Mouse (Mus musculus) liver, embryonic 14.5 days (tissue): ENCODE data around the gene Plcxd2. TPM values are rescaled to one million over a fixed set of nuclear protein-coding genes. Genes with fewer than 3 reads are reported as not detected.

Experiments
- ATAC-seq: fragments of 200-750 bp; cut with Nextera tagmentation; 2 replicates; pipeline ENCODE4 v1.8.0; 2017; ENCODE audit warnings: moderate number of reproducible peaks, mild to moderate bottlenecking, moderate library complexity; ENCODE audit not compliant: insufficient read depth
- DNase-seq, 3 experiments: peaks; one replicate each; pipeline ENCODE4 v3.0.0-alpha.2; 2012 to 2013; ENCODE audit warnings: low read depth in 3 of 3, low spot score in 3 of 3
- H3K27ac ChIP-seq: fragments of 300-500 bp; sonication (generic); 2 replicates; pipeline ENCODE4 v1.5.1; 2014; ENCODE audit warnings: moderate library complexity, mild to moderate bottlenecking, control low read depth, inconsistent platforms
- H3K27me3 ChIP-seq: fragments of 300-500 bp; sonication (generic); 2 replicates; pipeline ENCODE4 v1.6.1; 2014; ENCODE audit warnings: mild to moderate bottlenecking, low read length, moderate library complexity; ENCODE audit not compliant: control insufficient read depth, insufficient read depth
- H3K36me3 ChIP-seq: fragments of 300-500 bp; sonication (generic); replicated peaks from 2 replicates; pipeline ENCODE4 v1.6.1; 2014; ENCODE audit warnings: low read depth; ENCODE audit not compliant: control insufficient read depth, insufficient read depth
- H3K4me1 ChIP-seq, 2 experiments: fragments of 200-500 bp in 1 of 2; fragments of 300-500 bp in 1 of 2; sonication (generic) in 1 of 2; replicated peaks; 2 replicates each; pipeline ENCODE4 v1.6.1; 2012 to 2014; ENCODE audit warnings: antibody characterized with exemption in 1 of 2, inconsistent platforms in 1 of 2, low read length in 1 of 2; ENCODE audit not compliant: control insufficient read depth in 2 of 2, insufficient read depth in 2 of 2
- H3K4me2 ChIP-seq: fragments of 300-500 bp; sonication (generic); 2 replicates; pipeline ENCODE4 v1.6.1; 2014; ENCODE audit warnings: low read depth, mild to moderate bottlenecking, control low read depth, moderate library complexity
- H3K4me3 ChIP-seq, 2 experiments: fragments of 200-500 bp in 1 of 2; fragments of 300-500 bp in 1 of 2; sonication (generic) in 1 of 2; 2 replicates each; pipeline ENCODE4 v1.5.1; 2012 to 2014; ENCODE audit warnings: low read depth in 2 of 2, low read length in 2 of 2, mild to moderate bottlenecking in 2 of 2, control low read depth in 1 of 2, inconsistent platforms in 1 of 2, moderate library complexity in 1 of 2; ENCODE audit not compliant: insufficient read depth in 1 of 2
- H3K9ac ChIP-seq: fragments of 300-500 bp; sonication (generic); replicated peaks from 2 replicates; pipeline ENCODE4 v1.6.1; 2014; ENCODE audit warnings: mild to moderate bottlenecking, control low read depth, moderate library complexity
- H3K9me3 ChIP-seq: fragments of 300-500 bp; sonication (generic); 2 replicates; pipeline ENCODE4 v1.6.1; 2016; ENCODE audit warnings: low read length, mixed read lengths; ENCODE audit not compliant: control insufficient read depth
- CTCF ChIP-seq: IDR thresholded peaks from 2 replicates; pipeline ENCODE4 v1.5.1; 2016; ENCODE audit warnings: antibody characterized with exemption, low read depth, control low read depth
- EP300 ChIP-seq: IDR thresholded peaks from 2 replicates; pipeline ENCODE4 v1.6.1; 2016; ENCODE audit warnings: antibody characterized with exemption, low read depth
- WGBS: fragments of 180-500 bp; shearing (Covaris S2); extraction: QIAGEN DNeasy Blood & Tissue Kit; methylation state at CpG from one replicate; pipeline ENCODE4 v1.1.7; 2014; ENCODE audit not compliant: insufficient replicate concordance; 5-methylcytosine and 5-hydroxymethylcytosine counted together
- polyA plus RNA-seq, 2 experiments: library from polyadenylated mRNA; depleted of rRNA in 1 of 2; stranded (reverse) in 1 of 2; unstranded in 1 of 2; fragments of >200 nt; fragmentation: Nextera tagmentation in 1 of 2; extraction: Ambion mirVana in 1 of 2; gene quantifications; 2 replicates each; pipeline versions ENCODE4 v1.2.1 to v1.2.3; 2012 to 2014

Plcxd2 gene
- polyA plus RNA-seq, 2 experiments = 1.6 to 1.9 TPM

- no peak overlapping the region for H3K27ac ChIP-seq
- no peak for ATAC-seq
- H3K4me3 ChIP-seq = no peak overlapping the region
- H3K9ac ChIP-seq = no peak overlapping the region
- TF ChIP-seq CTCF (peak; percentile 65), EP300 (no peak)
- H3K9me3 ChIP-seq = no peaks in the 10 kb centered on the region
- no peak overlapping the region for H3K4me2 ChIP-seq
- WGBS = 18% methylated on average over 5 of the region's 5 CpGs
- peak in 2 of 3 experiments; percentile 5 to 20 for DNase-seq
- H3K36me3 ChIP-seq = no peaks in the 10 kb centered on the region
- H3K4me1 ChIP-seq = no peaks in the 10 kb centered on the region
- H3K27me3 ChIP-seq = no peaks in the 10 kb centered on the region
Measured at GRCm38 (mm10) chr16:46022189-46022928, 12.3 kb upstream of the Plcxd2 start.

- ATAC-seq = no peak
- no peak for DNase-seq
- WGBS = 51% methylated on average over 2 of the region's 2 CpGs
- TF ChIP-seq CTCF (no peak), EP300 (no peak)
- Histone ChIP-seq H3K4me2 (no peak overlapping the region), H3K27ac (no peak overlapping the region), H3K4me3 (no peak overlapping the region), H3K36me3 (no peaks in the 10 kb centered on the region), H3K4me1 (no peaks in the 10 kb centered on the region), H3K9me3 (no peaks in the 10 kb centered on the region), H3K9ac (no peak overlapping the region), H3K27me3 (no peaks in the 10 kb centered on the region)
Measured at GRCm38 (mm10) chr16:46021302-46021701, 11.3 kb upstream of the Plcxd2 start.

GRCm38 (mm10) chr16:46020396-46020795, 10.4 kb upstream of the Plcxd2 start:
- WGBS = 63% methylated on average over 2 of the region's 2 CpGs
- no peak overlapping the region for H3K4me3 ChIP-seq
- TF ChIP-seq EP300 = no peak
- TF ChIP-seq CTCF = no peak
- ATAC-seq (no peak), DNase-seq (no peak)
- no peaks in the 10 kb centered on the region for H3K27me3 ChIP-seq
- no peaks in the 10 kb centered on the region for H3K9me3 ChIP-seq
- H3K9ac ChIP-seq = no peak overlapping the region
- H3K36me3 ChIP-seq = no peaks in the 10 kb centered on the region
- H3K4me2 ChIP-seq = no peak overlapping the region
- no peaks in the 10 kb centered on the region for H3K4me1 ChIP-seq
- no peak overlapping the region for H3K27ac ChIP-seq

- DNase-seq = no peak
- WGBS = 54% methylated on average over 4 of the region's 4 CpGs
- no peak for ATAC-seq
Measured at GRCm38 (mm10) chr16:46019799-46020198, 9.8 kb upstream of the Plcxd2 start.

GRCm38 (mm10) chr16:46019359-46019758, 9.3 kb upstream of the Plcxd2 start:
- DNase-seq (no peak), ATAC-seq (no peak)
- TF ChIP-seq EP300 = no peak
- no peak for TF ChIP-seq CTCF
- Histone ChIP-seq H3K4me2 (no peak overlapping the region), H3K9me3 (no peaks in the 10 kb centered on the region), H3K4me3 (no peak overlapping the region), H3K36me3 (no peaks in the 10 kb centered on the region), H3K4me1 (no peaks in the 10 kb centered on the region), H3K27me3 (no peaks in the 10 kb centered on the region), H3K9ac (no peak overlapping the region), H3K27ac (no peak overlapping the region)
- WGBS = 58% methylated on average over 1 of the region's 1 CpGs

More at GRCm38 (mm10) chr16:46019799-46020198, 9.8 kb upstream of the Plcxd2 start:
- Histone ChIP-seq H3K36me3 (no peaks in the 10 kb centered on the region), H3K9ac (no peak overlapping the region), H3K4me3 (no peak overlapping the region), H3K27ac (no peak overlapping the region), H3K27me3 (no peaks in the 10 kb centered on the region), H3K4me1 (no peaks in the 10 kb centered on the region), H3K9me3 (no peaks in the 10 kb centered on the region), H3K4me2 (no peak overlapping the region)
- no peak for TF ChIP-seq EP300
- no peak for TF ChIP-seq CTCF
